Mouse (Mus musculus): ENCODE results near the gene Sh2d3c. TPM values are rescaled to one million over a fixed set of nuclear protein-coding genes. Genes with fewer than 3 reads are reported as not detected.

The Sh2d3c gene
- polyA plus RNA-seq, 1 experiment, result 25.3 TPM

- H3K27me3 ChIP-seq (ENCODE audit: control insufficient read depth, insufficient read depth, low read length), result no peaks in the 10 kb centered on the region
- no peak for TF ChIP-seq POLR2A (IDR thresholded peaks at IDR 0.05; ENCODE audit: low read depth, low read length)
- TF ChIP-seq CTCF (IDR thresholded peaks at IDR 0.05; ENCODE audit: extremely low read depth, insufficient read length, insufficient replicate concordance, low read depth, low read length), result peak; percentile 91
- no peak overlapping the region for H3K27ac ChIP-seq (ENCODE audit: insufficient read depth, low read depth, low read length)
- H3K4me1 ChIP-seq (ENCODE audit: control insufficient read depth, insufficient read depth, insufficient read length, low read length), result peaks cover 11% of the 10 kb centered on the region; the same call in 1 of the 2 replicates
- no peak overlapping the region for H3K4me3 ChIP-seq (ENCODE audit: low read depth, low read length)
- WGBS, result 22% methylated on average over 3 of the region's 3 CpGs
- H3K36me3 ChIP-seq (ENCODE audit: control insufficient read depth, insufficient read depth, low read length), result peaks cover 55% of the 10 kb centered on the region
Measured at GRCm38 (mm10) chr2:32708643-32709042, 12.2 kb upstream of the Sh2d3c start.

GRCm38 (mm10) chr2:32709521-32710137 is 11.2 kb upstream of the Sh2d3c start:
- TF ChIP-seq POLR2A (IDR thresholded peaks at IDR 0.05; ENCODE audit: low read depth, low read length) (no peak), CTCF (IDR thresholded peaks at IDR 0.05; ENCODE audit: extremely low read depth, insufficient read length, insufficient replicate concordance, low read depth, low read length) (no peak)

GRCm38 (mm10) chr2:32710425-32710824 is 10.4 kb upstream of the Sh2d3c start:
- Histone ChIP-seq H3K4me3 (ENCODE audit: low read depth, low read length) (no peak overlapping the region), H3K27me3 (ENCODE audit: control insufficient read depth, insufficient read depth, low read length) (no peaks in the 10 kb centered on the region), H3K4me1 (ENCODE audit: control insufficient read depth, insufficient read depth, insufficient read length, low read length) (peaks cover 16% of the 10 kb centered on the region; the same call in 1 of the 2 replicates), H3K27ac (ENCODE audit: insufficient read depth, low read depth, low read length) (no peak overlapping the region), H3K36me3 (ENCODE audit: control insufficient read depth, insufficient read depth, low read length) (peaks cover 47% of the 10 kb centered on the region)
- WGBS, result 77% methylated on average over 5 of the region's 5 CpGs
- TF ChIP-seq POLR2A (IDR thresholded peaks at IDR 0.05; ENCODE audit: low read depth, low read length), result no peak
- no peak for TF ChIP-seq CTCF (IDR thresholded peaks at IDR 0.05; ENCODE audit: extremely low read depth, insufficient read length, insufficient replicate concordance, low read depth, low read length)

More at GRCm38 (mm10) chr2:32709521-32710137, 11.2 kb upstream of the Sh2d3c start:
- H3K36me3 ChIP-seq (ENCODE audit: control insufficient read depth, insufficient read depth, low read length), result peaks cover 54% of the 10 kb centered on the region
- 88% methylated on average over 20 of the region's 20 CpGs for WGBS
- no peaks in the 10 kb centered on the region for H3K27me3 ChIP-seq (ENCODE audit: control insufficient read depth, insufficient read depth, low read length)
- H3K4me3 ChIP-seq (ENCODE audit: low read depth, low read length), result no peak overlapping the region
- H3K27ac ChIP-seq (ENCODE audit: insufficient read depth, low read depth, low read length), result no peak overlapping the region
- peaks cover 13% of the 10 kb centered on the region; the same call in 1 of the 2 replicates for H3K4me1 ChIP-seq (ENCODE audit: control insufficient read depth, insufficient read depth, insufficient read length, low read length)

- peak overlapping the region; percentile 71; the same call in 1 of the 2 replicates for H3K27ac ChIP-seq (ENCODE audit: insufficient read depth, low read depth, low read length)
- H3K27me3 ChIP-seq (ENCODE audit: control insufficient read depth, insufficient read depth, low read length), result no peaks in the 10 kb centered on the region
- no peak for TF ChIP-seq POLR2A (IDR thresholded peaks at IDR 0.05; ENCODE audit: low read depth, low read length)
- no peak for TF ChIP-seq CTCF (IDR thresholded peaks at IDR 0.05; ENCODE audit: extremely low read depth, insufficient read length, insufficient replicate concordance, low read depth, low read length)
- peaks cover 16% of the 10 kb centered on the region; the same call in 1 of the 2 replicates for H3K4me1 ChIP-seq (ENCODE audit: control insufficient read depth, insufficient read depth, insufficient read length, low read length)
- peak overlapping the region; percentile 98 for H3K4me3 ChIP-seq (ENCODE audit: low read depth, low read length)
- peaks cover 39% of the 10 kb centered on the region for H3K36me3 ChIP-seq (ENCODE audit: control insufficient read depth, insufficient read depth, low read length)
- 15% methylated on average over 9 of the region's 9 CpGs for WGBS
Measured at GRCm38 (mm10) chr2:32711301-32712056, 9.4 kb upstream of the Sh2d3c start.

- H3K4me3 ChIP-seq (ENCODE audit: low read depth, low read length), result peak overlapping the region; percentile 98
- peaks cover 32% of the 10 kb centered on the region for H3K36me3 ChIP-seq (ENCODE audit: control insufficient read depth, insufficient read depth, low read length)
- TF ChIP-seq POLR2A (IDR thresholded peaks at IDR 0.05; ENCODE audit: low read depth, low read length) (no peak), CTCF (IDR thresholded peaks at IDR 0.05; ENCODE audit: extremely low read depth, insufficient read length, insufficient replicate concordance, low read depth, low read length) (no peak)
- under 1% methylated on average over 41 of the region's 41 CpGs for WGBS
- H3K27ac ChIP-seq (ENCODE audit: insufficient read depth, low read depth, low read length), result peak overlapping the region; percentile 71
- H3K4me1 ChIP-seq (ENCODE audit: control insufficient read depth, insufficient read depth, insufficient read length, low read length), result peaks cover 16% of the 10 kb centered on the region; the same call in 1 of the 2 replicates
- H3K27me3 ChIP-seq (ENCODE audit: control insufficient read depth, insufficient read depth, low read length), result no peaks in the 10 kb centered on the region
Measured at GRCm38 (mm10) chr2:32712108-32712551, 8.7 kb upstream of the Sh2d3c start.

GRCm38 (mm10) chr2:32712586-32712933 is 8.3 kb upstream of the Sh2d3c start:
- 1% methylated on average over 22 of the region's 44 CpGs for WGBS
- Histone ChIP-seq H3K4me1 (ENCODE audit: control insufficient read depth, insufficient read depth, insufficient read length, low read length) (peaks cover 16% of the 10 kb centered on the region; the same call in 1 of the 2 replicates), H3K36me3 (ENCODE audit: control insufficient read depth, insufficient read depth, low read length) (peaks cover 30% of the 10 kb centered on the region), H3K27me3 (ENCODE audit: control insufficient read depth, insufficient read depth, low read length) (no peaks in the 10 kb centered on the region), H3K27ac (ENCODE audit: insufficient read depth, low read depth, low read length) (peak overlapping the region; percentile 81), H3K4me3 (ENCODE audit: low read depth, low read length) (peak overlapping the region; percentile 98)
- no peak for TF ChIP-seq CTCF (IDR thresholded peaks at IDR 0.05; ENCODE audit: extremely low read depth, insufficient read length, insufficient replicate concordance, low read depth, low read length)
- no peak for TF ChIP-seq POLR2A (IDR thresholded peaks at IDR 0.05; ENCODE audit: low read depth, low read length)

All from small intestine, adult 2 months (tissue).